Mouse (Mus musculus) spleen, adult 18-20 months (tissue): ENCODE measurements around the gene Usp16.

Source experiments
- DNase-seq, 2 experiments: peaks; one replicate each; pipeline ENCODE4 v3.0.0; 2022; ENCODE audit warnings: mixed read lengths in 2 of 2

Gene Usp16

DNA sequence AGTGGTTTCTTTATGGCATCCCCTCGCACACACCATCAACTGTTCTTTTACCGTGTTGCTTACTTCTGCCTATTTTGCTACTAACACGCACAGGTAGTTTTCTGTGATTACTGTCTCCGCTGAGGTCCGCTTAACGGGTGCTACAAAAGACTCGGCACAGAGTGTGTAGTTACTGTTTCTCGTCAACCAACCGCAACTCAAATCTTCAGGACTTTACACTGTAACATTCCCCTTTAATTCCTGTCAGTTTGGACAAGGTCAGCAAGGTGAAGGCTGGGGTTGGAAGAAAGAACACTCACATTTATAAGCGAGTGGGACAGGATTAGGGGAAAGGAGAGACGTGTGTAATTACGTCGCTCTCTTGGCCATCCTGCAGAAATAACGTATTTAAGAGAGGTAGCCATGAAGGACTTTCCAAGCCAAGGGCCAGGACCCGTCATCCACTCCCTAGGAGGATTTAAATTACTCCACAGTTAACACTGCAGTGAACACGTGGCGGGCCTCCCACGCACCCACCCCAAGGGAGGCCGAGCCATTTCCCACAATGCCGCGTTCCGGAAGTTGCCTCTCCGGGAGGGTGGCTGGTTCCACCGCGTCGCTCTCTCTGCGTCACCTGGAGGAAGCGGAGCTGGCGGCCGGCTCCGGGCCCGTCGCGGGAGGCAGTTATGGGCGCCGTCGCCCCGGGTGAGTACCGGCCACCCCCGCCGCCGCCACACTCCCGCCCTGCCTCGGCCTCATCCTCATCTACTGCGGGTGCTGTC is at the start of gene Usp16:
Gene Usp16 (plus strand): TSS at position 285 of the 761 bp plus-strand sequence.
- DNase-seq: peak; percentile 84 to 87

DNA sequence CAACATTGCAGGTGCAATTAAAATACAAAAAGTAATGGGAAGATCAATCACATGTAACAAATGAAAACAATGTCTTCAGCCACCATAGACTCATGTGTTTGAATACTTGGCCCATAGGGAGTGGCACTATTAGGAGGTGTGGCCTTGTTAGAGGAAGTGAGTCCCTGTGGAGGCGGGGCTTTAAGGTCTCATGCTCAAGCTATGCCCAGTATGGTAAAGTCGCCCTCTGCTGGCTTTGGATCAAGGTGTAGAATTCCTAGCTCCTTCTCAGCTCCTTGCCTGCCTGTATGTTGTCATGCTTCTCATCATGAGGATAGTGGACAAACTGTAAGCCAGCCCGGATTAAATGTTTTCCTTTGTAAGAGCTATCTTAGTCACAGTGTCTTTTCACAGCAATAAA is 49.5 kb upstream of the Usp16 start:
- DNase-seq: peak in 1 of 2 experiments; percentile 17

DNA sequence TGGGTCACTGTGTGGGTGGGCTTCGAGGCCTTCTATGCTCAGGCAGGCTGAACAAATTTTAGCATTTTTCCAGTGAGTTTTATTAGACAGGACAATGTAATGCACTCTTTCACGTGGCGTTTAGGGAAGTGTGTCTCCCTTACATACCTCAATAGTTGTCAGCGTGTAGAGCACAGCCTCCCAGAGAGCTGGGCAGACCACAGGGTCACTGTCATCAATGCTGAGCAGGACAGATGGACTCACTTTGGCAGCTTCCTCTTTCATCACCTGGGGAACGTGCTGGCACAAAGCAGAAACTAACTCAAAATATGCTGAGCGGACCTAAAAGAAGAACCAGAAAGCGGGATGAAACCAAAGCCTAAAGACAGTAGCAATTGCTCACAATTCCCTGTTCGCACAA is 33.8 kb upstream of the Usp16 start:
- DNase-seq: no peak

DNA sequence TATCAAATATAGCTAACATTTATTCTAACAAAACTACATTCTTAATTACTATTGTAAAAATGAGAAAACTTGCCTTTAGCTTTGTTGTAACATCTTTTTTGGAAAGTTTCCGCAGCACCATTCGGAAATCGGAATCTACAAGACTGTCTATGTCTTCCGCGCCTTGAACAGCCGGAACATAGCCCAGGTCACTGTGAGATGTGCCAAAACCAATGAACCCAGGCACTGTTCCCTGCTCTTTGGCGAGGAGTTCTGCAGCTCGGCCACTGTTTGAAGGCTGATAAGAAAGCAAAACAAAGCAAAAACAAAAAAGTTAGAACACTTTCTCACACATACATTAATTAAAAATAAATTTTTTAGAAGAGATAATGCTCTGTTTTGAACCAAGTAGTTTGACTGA is 27.0 kb upstream of the Usp16 start:
- no peak for DNase-seq

DNA sequence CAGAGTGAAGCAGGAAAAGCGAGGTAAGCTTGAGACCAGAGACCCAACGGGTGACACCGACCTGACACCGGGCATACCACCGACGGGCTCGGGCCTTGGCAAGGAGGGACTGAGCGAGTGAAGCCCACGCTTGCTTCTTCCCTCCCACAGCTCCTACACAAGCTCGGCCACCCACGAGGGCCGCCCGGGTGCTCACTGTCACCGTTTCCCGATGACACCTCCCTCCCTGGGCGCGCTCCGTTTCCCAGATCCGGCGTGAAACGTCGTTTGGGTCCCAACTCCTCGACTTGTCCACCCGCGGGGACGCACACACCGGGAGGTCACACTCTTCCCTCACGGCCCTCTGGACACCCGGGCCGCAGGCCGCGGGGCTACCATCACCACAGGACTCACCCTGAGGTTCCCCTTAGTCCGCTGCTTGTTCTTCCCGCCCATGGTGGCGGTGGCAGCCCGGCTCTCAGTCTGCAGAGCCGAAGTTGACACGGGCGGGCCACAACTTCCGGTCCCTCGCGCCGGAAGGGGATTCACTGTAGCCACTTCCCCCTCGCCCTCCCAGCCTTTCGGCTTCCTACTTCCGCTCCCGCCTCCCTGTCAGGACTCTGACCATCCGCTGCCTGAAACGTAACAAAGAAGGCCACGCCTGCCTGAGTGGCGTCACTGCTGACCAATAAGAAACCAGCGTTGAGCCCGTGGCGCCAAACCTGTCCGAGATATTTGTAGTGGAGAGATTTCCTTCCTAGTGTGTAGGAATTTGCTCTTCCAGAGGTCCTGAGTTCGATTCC is 22.3 kb upstream of the Usp16 start, which contains the start of gene Ltn1:
Gene Ltn1 (minus strand): TSS at position 580 of the 782 bp plus-strand sequence.
- peak; percentile 94 to 95 for DNase-seq

DNA sequence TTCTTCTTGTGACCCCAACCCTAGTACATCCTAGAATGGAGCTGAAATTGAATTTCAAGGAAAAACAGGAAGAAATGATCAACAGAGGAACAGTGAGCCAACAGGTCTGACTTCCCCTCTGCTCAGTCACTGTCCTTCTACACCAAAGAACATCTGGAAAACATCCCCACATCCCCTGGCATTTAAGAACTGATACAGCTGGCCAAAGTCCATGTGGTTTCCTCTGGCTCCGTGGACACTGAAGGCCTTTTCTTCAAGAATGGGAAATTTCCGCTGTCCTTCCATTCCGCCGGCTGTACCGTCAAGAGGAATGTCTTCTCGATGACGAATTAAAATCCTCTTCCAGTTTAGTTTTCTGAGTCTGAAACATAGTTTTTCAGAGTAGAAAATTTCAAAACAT is 20.2 kb upstream of the Usp16 start:
- no peak for DNase-seq

DNA sequence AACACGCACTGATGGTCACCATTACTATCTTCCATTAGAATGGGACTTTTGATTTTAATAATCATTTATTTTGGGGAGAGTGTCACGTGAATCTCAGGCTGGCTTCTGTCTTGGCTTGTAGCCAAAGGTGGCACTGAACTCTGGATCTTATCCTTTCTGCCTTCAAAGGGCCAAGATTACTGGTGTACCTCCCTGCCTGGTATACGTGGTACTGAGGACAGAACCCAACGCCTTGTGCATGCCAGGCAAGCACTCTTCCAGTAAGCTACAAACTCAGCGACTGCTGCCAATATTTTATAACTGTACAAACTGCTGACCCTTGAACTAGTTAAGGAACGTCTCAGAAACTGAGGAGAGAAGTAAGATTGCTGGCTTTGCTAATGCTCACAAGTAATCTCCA is 19.6 kb upstream of the Usp16 start:
- DNase-seq: no peak

DNA sequence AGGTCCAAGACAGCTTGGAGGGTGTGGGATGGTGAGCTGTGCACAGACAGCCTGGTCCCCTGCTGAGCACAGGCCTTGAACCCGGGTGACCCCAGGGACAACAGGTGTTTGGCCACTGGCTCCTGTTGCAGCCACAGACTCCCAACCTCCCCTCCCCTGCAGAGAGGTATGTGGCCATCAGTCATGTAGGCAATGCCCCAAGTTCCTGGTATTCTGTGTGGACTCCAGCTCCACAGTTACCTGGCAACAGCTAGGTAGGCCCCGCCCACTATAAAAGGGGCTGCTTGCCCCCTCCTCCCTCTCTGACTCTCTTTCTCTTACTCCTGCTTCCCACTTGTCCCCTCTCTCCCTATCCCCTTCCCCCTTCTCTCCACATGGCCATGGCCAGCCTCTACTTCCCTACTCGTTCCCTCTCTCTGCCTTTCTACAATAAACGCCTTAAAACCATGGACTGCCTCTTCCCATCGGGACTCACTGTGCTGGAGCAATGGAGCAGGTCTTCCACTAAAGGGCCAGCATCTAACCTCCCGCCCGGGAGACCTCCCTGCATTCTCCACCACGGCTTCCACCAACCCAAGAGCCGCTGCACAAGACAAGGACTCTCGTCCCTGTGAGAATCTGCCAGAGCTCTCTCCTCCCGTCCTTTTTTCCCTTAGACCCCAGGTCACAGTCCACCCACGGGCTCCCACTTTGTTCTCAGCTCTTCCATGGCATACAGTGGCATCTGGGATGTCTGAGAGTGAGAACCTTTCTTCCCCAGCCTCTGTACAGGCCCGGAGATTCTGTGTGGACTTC is 18.9 kb upstream of the Usp16 start:
- DNase-seq: no peak

DNA sequence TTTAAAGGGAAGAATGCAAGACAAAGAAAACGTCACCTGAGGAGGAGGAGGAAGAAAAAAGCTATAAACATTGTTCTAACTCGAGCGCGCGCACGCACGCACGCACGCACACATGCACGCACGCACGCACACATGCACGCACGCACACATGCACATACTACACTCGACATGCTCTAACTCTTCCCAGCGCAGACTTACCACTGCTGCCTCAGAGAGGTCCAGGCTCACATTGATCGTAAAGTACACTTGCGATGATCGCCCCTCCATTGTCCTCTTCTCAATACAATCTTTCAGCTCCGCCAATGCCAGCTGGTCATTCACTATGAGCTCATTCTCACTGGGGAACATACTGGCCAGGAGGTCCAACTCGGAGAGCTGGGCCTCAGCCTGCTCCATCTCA is 17.4 kb upstream of the Usp16 start:
- DNase-seq: no peak

DNA sequence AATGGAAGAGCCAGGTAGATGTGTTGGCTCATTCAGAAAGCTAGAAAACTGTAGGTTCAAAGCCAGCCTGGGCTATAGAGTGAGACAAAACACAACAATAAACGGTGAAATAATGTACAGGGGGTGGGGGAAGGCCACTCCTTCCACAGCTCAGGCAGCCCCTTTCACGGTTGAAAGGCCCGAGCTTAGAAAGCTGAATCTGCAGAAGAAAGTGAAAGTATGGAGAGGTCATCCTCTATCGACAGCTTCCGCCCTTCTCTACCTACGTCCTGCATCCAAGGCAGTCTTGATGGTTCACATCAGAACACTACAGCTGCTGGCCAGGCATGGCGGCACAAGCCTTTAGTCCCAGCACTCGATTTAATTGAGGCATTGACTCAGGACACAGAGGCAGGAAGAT is 15.8 kb upstream of the Usp16 start:
- DNase-seq: no peak

DNA sequence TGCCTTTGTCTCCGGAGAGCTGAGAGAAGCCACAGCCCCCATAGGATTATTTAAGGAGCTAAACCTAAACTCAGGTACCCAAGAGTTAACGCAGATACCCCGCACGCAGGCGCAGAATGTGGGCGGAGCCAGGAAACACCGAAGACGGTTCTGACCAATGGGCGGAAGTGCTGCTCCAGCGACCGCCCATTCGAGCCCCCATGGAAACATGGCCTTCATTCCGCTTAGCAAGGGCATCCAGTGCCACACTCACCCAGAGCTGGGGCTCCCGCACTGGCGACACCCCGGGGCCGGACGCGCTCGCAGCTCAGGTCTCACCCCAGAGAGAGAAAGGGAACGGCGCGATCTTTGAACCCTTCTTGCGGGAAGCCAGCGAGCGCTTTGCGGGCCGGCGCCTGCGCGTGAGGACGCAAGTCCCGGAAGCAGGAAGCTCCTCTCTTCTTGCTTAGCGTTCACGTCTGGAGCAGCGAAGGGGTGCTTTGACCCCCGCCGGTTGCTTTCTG is 14.3 kb upstream of the Usp16 start, which contains the start of gene Rwdd2b:
Gene Rwdd2b (minus strand): TSS at position 390 of the 503 bp plus-strand sequence.
- peak; percentile 85 to 91 for DNase-seq

DNA sequence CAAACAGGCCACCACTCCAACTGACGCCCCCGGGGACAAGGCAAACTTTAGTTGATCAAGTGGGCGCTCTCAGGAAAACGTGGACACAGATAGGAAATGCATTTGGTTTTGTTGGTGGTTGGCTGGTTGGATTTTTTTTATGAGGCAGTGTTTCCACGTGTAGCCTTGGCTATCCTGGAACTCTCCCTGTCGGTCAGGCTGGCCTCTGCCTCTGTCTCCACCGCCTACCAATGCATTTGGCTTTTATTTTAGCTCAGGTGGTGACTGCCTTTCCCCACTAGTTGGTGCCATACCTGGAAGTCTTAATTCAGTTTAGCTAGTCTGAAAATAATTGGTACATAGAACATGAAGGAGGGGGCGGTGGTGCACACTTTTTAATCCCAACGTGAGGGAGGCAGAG is 13.4 kb upstream of the Usp16 start:
- no peak for DNase-seq

DNA sequence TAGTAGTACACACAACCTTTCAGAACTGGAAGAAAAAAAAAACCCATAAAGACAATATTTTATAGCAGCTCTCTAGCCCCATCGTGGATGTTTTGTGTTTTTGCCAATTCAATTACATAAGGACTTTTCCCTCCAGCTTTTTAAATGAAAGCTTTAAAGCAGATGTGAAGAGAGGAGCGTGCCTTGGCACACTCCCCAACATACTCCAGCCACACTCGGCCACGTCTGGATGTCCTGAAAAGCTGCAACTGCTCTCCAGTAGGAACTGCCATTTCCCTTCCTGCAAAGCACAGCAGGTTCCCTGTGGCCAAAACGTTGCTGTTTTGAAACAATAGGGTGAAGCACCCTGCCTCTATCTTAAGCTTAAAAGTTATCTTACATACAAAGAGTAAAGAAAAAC is 12.2 kb upstream of the Usp16 start:
- no peak for DNase-seq

DNA sequence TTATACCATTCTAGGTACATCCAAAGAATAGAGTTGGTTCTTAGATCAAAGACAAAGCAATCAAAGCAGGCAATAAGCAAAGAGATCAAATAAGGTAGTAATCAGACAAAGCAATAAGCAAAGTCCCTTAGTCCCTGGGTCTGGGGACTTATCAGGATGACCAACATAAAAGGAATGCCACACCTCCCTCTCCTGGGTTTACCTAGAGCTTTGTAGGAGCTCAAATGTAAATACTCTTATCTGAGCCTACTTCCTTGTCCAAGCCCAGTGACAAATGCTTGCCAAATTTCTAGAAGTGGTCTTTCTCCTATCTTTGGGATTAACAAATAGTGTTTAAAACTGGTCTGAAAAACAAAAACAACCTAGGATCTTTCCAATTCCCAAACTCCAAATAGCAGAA is 11.3 kb upstream of the Usp16 start:
- DNase-seq: no peak

DNA sequence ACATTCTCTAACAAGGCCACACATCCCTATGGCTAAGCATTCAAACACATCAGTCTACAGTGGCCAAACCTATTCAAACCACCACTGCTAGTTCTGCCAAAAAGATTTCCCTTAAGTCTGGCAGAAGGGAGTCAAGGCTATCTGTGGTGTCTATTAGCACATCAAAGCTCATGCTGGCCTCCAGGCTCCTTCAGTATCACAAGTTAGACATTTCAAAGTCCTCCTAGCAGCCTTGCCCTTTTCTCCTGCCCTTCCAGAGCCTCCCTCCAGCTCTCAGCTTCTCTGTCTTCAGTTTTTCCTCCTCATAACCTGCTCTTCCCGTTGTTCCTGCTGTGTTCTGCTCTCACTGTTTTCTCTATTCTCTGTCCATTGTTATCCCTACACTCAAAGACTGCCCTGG is 10.4 kb upstream of the Usp16 start:
- DNase-seq: no peak

DNA sequence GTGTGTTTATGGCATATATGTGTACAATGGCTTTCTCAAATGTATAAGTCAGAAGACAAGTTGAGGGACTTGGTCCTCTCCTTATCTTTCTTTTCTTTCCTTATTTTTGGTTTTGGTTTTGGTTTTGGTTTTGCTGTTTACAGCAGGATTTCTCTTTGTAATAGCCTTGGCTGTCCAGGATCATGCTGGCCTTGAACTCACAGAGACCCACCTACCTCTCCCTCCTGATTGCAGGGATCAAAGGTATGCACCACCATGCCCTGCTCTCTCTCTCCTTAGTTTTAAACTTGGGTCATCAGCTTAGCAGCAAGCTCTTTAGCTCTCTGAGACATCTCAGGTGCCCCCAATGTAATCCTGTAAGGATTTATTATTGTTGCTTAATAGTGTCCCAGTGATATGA is 9.4 kb upstream of the Usp16 start:
- DNase-seq: no peak

DNA sequence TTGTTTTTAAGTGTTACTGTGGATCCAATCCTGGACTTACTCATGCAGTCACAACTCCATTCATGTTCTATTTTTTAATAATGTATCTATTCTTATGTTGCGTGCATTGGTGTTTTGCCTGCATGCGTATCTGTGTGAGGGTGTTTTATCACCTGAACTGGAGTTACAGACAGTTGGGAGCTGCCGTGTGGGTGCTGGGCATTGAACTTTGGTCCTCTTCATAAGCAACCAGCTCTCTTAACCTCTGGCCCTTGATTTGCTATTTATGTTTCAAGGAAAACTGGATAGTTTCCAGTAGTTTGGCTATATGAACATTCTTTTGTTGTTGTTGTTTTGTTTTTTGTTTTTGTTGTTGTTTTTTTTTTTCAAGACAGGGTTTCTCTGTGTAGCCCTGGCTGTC is 9.0 kb upstream of the Usp16 start:
- DNase-seq: no peak

DNA sequence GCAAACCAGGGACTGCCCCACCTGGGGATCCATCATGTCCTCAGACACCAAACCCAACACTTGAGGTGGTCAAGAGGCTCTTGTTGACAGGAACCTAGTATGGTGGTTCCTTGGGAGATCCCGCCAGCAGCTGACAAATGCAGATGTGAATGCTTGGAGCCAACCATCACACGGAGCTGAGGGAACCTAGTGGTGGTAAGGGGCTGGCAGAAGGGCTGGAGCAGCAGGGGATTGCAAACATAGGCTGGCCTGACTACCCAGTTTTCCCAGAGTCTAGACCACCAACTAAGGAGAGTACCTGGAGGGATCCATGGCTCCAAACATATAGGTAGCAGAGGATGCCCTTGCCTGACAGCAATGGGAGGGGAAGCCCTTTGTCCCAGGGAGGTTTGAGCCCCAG is 1.3 kb upstream of the Usp16 start:
- DNase-seq: no peak

DNA sequence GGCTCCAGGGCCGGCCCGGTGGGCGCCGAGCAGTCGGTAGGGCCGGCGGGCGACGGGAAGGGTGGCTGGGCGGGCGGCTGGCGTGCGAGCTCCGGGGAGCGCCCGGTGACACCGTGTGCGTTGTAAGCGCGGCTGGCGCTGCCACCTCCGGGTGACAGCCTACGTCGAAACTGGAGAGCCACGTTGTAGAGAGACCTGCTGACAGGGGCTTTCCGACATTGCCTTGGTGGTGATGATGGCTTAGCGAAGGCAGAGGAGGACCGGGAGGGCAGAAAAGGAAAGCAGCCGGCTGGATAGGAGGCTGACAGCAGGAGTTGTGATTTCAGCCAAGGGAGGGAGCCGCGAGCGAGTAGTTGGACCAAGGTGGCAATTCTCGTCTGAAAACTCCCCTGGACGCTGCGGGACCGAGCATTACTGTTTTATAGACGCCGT is 693 bp downstream of the Usp16 start:
- no peak for DNase-seq

DNA sequence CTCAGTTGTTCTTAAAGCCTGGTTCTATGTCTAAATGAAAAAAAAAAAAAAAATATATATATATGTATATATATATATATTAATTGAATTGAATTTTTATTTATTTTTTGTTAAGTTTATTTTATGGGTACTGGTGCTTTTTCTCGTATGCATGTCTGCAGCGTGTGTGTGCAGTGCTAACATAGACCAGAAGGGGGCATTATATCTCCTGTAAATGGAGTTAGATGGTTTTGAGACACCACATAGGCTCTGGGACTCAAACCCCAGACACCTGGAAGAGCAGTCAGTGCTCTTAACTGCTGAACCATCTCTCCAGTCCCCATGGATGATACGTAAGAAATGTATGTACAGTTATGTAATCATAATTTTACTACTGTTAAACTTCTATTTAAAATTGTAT is 4.2 kb downstream of the Usp16 start:
- no peak for DNase-seq

DNA sequence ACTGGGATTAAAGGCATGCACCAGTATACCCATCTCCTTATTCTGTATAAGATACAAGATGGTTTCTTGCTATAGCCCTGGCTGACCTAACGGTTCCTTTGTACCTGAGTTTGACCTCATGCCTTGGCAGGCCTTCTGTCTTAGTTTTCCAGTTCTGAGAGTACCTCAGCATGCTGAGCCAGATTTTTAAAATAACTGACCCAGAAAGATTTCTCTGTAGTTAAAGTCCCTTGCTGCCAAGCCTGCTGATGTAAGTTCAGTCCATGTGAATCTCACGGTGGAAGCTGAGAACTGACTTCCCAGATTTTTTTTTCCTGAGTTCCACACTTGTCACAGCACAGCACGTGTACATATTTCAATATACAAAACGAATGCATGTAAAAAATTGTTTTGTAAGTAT is 16.1 kb downstream of the Usp16 start:
- no peak for DNase-seq

DNA sequence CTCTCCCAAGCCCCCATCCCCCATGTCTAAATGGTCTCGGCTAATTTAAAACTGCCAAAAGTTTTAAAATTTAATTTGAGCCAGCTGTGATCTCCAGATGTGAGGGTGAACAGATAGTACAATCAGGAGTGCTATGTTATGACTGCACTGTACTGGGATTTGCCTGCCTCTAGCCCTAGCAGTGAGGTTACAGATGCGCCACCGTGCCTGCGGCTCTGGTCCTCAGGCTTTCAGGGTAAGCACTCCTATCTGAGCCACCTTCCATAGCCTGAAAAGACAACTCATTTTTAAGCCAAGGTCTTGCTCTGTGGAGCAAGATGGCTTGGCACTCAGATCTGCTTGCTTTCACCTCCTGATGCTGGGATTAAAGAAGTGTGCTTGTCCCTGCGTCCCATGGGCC is 29.9 kb downstream of the Usp16 start:
- DNase-seq: no peak

DNA sequence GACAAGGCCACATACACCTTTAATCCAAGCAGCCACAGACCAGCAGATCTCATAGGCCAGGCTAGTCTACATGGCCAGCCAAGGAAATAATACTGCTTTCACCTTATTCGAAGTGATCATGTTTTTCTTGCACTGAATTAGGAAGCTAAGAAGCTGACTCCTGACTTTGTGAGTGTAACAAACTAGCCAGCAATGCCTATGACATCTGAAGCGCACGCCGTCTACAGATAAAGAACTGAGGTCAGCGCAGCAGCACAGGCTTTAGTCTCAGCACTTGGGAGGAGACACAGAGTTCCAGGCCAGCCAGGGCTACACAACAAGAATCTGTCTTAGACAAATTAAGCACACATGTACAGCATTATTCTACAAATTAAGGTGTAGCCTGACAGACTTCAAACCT is 32.2 kb downstream of the Usp16 start:
- DNase-seq: no peak
